Mouse (Mus musculus): Measurements from ENCODE around the gene Gse1. TPM values are rescaled to one million over a fixed set of nuclear protein-coding genes. Genes with fewer than 3 reads are reported as not detected.
A peak's percentile ranks its signal among the peaks of the same experiment; 100 is the strongest.

The Gse1 gene
- polyA plus RNA-seq, 1 experiment = 45.8 TPM

- under 1% methylated on average over 53 of the region's 55 CpGs for WGBS
- H3K4me1 ChIP-seq (ENCODE audit: control insufficient read depth, insufficient read depth, low read length) = peaks cover 11% of the 10 kb centered on the region
- peak overlapping the region; percentile 70 for H3K4me3 ChIP-seq (replicated peaks; ENCODE audit: control insufficient read depth, low read depth, low read length)
- peak overlapping the region; percentile 98 for H3K27ac ChIP-seq (ENCODE audit: control insufficient read depth, insufficient read depth, low read depth, low read length, poor library complexity)
- TF ChIP-seq CTCF (IDR thresholded peaks at IDR 0.05; ENCODE audit: control insufficient read depth, insufficient read depth, low read length) (no peak), POLR2A (IDR thresholded peaks at IDR 0.05; ENCODE audit: borderline replicate concordance, control insufficient read depth, low read depth, low read length) (peak; percentile 78; the same call in 1 of the 2 replicates)
These were observed 259.7 kb downstream of the Gse1 start for GRCm38 (mm10) chr8:120487729-120488510.

DNA sequence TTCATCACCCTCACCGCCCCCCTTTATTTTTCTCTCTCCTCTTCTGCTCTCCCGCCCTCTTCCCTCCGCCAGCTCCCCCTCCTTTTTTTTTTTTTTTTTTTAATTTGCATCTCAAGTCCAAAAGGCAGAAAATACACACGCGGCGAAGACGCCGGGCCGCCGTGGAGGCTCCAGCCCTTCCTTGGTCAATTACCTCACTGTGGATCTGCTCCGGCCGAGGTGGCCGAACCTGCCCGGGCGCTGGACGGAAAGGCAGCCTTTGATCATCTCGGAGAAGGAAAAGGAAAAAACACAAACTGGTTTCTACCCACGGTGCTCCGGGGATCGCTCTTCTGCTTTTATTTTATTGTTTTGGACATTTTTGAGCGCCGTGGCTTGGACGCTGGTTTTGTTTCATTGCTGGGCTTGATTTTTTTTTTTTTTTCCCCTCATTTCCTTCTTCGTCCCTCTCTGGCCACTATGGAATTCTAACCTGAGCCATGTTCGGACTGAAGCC, 260.4 kb downstream of the Gse1 start:
- 1% methylated on average over 25 of the region's 25 CpGs for WGBS
- no peak; the same call in 1 of the 2 replicates for TF ChIP-seq POLR2A (IDR thresholded peaks at IDR 0.05; ENCODE audit: borderline replicate concordance, control insufficient read depth, low read depth, low read length)
- TF ChIP-seq CTCF (IDR thresholded peaks at IDR 0.05; ENCODE audit: control insufficient read depth, insufficient read depth, low read length) = no peak
- H3K4me3 ChIP-seq (replicated peaks; ENCODE audit: control insufficient read depth, low read depth, low read length) = peak overlapping the region; percentile 70
- peaks cover 11% of the 10 kb centered on the region for H3K4me1 ChIP-seq (ENCODE audit: control insufficient read depth, insufficient read depth, low read length)
- H3K27ac ChIP-seq (ENCODE audit: control insufficient read depth, insufficient read depth, low read depth, low read length, poor library complexity) = peak overlapping the region; percentile 98

DNA sequence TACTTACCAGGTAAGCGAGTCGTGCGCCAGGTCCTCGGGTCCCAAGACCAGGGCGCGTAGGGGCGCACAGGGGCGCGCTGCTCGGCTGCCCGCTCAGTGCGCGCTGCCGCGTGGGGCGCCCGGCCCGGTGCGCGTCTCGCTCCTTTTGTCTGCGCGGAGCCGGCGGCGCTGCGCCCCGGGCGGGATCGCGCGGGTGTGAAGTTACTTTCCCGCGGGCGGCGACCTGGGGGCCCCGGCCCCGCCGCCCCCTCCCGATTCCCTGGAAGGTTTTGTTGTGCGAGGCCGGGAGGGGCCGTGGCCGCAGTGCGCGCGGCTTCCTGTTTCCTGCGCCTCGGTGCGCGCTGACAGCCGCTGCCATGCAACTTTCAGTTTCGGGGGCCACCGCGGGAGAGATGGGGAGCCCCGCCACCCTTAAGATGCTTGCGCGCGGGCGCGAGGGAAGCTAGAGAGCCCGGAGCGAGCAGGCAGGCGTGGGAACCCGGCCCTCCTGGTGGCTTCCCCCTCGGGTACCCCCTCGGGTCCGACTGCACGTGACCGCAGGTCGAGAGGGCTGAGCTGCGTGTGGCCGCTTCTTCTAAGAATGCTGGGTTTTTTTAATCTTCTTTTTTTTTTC, 261.0 kb downstream of the Gse1 start:
- H3K4me1 ChIP-seq (ENCODE audit: control insufficient read depth, insufficient read depth, low read length) = peaks cover 9% of the 10 kb centered on the region
- TF ChIP-seq POLR2A (IDR thresholded peaks at IDR 0.05; ENCODE audit: borderline replicate concordance, control insufficient read depth, low read depth, low read length) (peak; percentile 46; the same call in 1 of the 2 replicates), CTCF (IDR thresholded peaks at IDR 0.05; ENCODE audit: control insufficient read depth, insufficient read depth, low read length) (no peak)
- peak overlapping the region; percentile 70 for H3K4me3 ChIP-seq (replicated peaks; ENCODE audit: control insufficient read depth, low read depth, low read length)
- H3K27ac ChIP-seq (ENCODE audit: control insufficient read depth, insufficient read depth, low read depth, low read length, poor library complexity) = peak overlapping the region; percentile 98
- WGBS = under 1% methylated on average over 73 of the region's 73 CpGs

DNA sequence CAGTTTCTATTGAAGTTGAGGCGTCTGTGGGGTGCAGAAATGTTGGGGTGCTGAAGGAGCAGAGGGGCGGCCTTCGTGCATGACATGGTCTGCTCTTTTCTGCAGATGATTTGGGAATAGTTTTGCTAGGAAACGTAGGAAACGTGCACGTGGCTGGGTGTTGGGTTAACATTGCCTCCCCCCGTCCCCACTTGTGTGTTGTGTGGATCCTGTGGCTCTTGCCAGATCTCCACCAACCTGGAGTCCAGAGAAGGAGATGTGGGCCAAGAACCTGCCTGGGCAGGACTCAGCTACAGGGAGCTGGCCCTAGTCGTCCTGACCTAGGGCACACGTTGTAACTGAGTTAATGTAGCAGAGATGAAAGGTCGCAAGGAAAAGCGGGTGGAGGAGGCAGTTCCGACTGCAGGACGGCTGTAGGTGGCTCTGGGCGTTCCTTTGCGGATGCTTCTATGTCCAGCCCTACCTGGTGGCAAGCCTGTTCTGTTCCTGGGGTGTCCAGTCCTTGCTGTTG, 261.6 kb downstream of the Gse1 start:
- WGBS = 1% methylated on average over 15 of the region's 15 CpGs
- H3K4me3 ChIP-seq (replicated peaks; ENCODE audit: control insufficient read depth, low read depth, low read length) = peak overlapping the region; percentile 70
- peaks cover 7% of the 10 kb centered on the region for H3K4me1 ChIP-seq (ENCODE audit: control insufficient read depth, insufficient read depth, low read length)
- no peak for TF ChIP-seq POLR2A (IDR thresholded peaks at IDR 0.05; ENCODE audit: borderline replicate concordance, control insufficient read depth, low read depth, low read length)
- H3K27ac ChIP-seq (ENCODE audit: control insufficient read depth, insufficient read depth, low read depth, low read length, poor library complexity) = peak overlapping the region; percentile 98

GRCm38 (mm10) chr8:120490354-120491141, 262.3 kb downstream of the Gse1 start:
- H3K4me1 ChIP-seq (ENCODE audit: control insufficient read depth, insufficient read depth, low read length) = peaks cover 4% of the 10 kb centered on the region; the same call in 1 of the 2 replicates
- peak overlapping the region; percentile 70 for H3K4me3 ChIP-seq (replicated peaks; ENCODE audit: control insufficient read depth, low read depth, low read length)
- peak overlapping the region; percentile 98 for H3K27ac ChIP-seq (ENCODE audit: control insufficient read depth, insufficient read depth, low read depth, low read length, poor library complexity)
- TF ChIP-seq CTCF (IDR thresholded peaks at IDR 0.05; ENCODE audit: control insufficient read depth, insufficient read depth, low read length) = no peak
- no peak for TF ChIP-seq POLR2A (IDR thresholded peaks at IDR 0.05; ENCODE audit: borderline replicate concordance, control insufficient read depth, low read depth, low read length)
- WGBS = 4% methylated on average over 12 of the region's 12 CpGs

GRCm38 (mm10) chr8:120491166-120491793, 263.0 kb downstream of the Gse1 start:
- TF ChIP-seq CTCF (IDR thresholded peaks at IDR 0.05; ENCODE audit: control insufficient read depth, insufficient read depth, low read length) (no peak), POLR2A (IDR thresholded peaks at IDR 0.05; ENCODE audit: borderline replicate concordance, control insufficient read depth, low read depth, low read length) (no peak)
- Histone ChIP-seq H3K27ac (ENCODE audit: control insufficient read depth, insufficient read depth, low read depth, low read length, poor library complexity) (peak overlapping the region; percentile 50; the same call in 1 of the 2 replicates), H3K4me3 (replicated peaks; ENCODE audit: control insufficient read depth, low read depth, low read length) (peak overlapping the region; percentile 70), H3K4me1 (ENCODE audit: control insufficient read depth, insufficient read depth, low read length) (peaks cover 1% of the 10 kb centered on the region; the same call in 1 of the 2 replicates)
- WGBS = 47% methylated on average over 5 of the region's 5 CpGs

DNA sequence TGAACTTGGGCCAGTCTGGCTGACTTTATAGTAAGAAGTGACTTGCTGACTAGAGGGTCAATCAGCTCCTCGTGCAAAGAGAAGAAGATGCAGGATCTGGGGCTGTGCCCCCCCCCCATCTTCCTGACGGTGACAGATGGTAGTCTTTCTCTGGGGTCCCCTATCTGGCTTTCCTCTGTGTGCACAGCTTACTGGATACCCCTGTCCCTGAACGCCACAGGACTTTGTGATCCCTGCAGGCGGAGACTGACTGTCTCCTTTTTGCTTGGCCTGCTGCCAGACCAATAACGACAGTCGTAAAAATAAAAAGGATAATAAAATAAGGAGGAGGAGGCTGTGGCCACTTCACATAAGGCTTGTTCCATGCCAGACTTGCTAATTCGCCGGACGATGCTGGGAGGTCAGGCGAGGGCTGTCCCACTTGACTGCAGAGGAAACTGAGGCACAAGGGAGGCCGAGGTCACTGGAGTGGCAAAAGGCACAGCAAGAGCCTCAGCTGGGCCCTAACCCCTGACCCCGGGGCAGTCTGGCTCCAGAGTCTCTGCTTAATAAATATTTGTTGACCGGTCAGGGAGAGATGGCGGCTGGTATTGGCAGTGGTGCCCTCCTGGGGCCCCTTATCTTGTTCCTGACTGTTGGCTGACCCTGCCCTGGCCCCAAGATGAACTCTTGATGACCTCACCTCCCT, 264.1 kb downstream of the Gse1 start:
- Histone ChIP-seq H3K27ac (ENCODE audit: control insufficient read depth, insufficient read depth, low read depth, low read length, poor library complexity) (no peak overlapping the region), H3K4me1 (ENCODE audit: control insufficient read depth, insufficient read depth, low read length) (peaks cover 1% of the 10 kb centered on the region; the same call in 1 of the 2 replicates), H3K4me3 (replicated peaks; ENCODE audit: control insufficient read depth, low read depth, low read length) (peak overlapping the region; percentile 44)
- 63% methylated on average over 14 of the region's 14 CpGs for WGBS
- TF ChIP-seq POLR2A (IDR thresholded peaks at IDR 0.05; ENCODE audit: borderline replicate concordance, control insufficient read depth, low read depth, low read length) (no peak), CTCF (IDR thresholded peaks at IDR 0.05; ENCODE audit: control insufficient read depth, insufficient read depth, low read length) (no peak)
